Mouse (Mus musculus): Measurements from ENCODE around the gene Syngr3. TPM values are rescaled to one million over a fixed set of nuclear protein-coding genes. Genes with fewer than 3 reads are reported as not detected.

Syngr3 gene
- polyA plus RNA-seq, 1 experiment from 2014 or later = 5.0 TPM

- Histone ChIP-seq H3K4me3 (ENCODE audit: low read depth, low read length) (no peak overlapping the region), H3K27ac (replicated peaks) (peak overlapping the region; percentile 84; the same call in 1 of the 2 replicates), H3K9me3 (ENCODE audit: control insufficient read depth, low read length) (no peaks in the 10 kb centered on the region), H3K4me2 (replicated peaks; ENCODE audit: low read depth) (no peak overlapping the region), H3K27me3 (ENCODE audit: control insufficient read depth, insufficient read depth, low read length) (no peaks in the 10 kb centered on the region), H3K4me1 (replicated peaks; ENCODE audit: control insufficient read depth, insufficient read depth) (no peaks in the 10 kb centered on the region; the same call in 1 of the 2 replicates), H3K9ac (ENCODE audit: low read length) (no peak overlapping the region), H3K36me3 (ENCODE audit: control insufficient read depth, insufficient read depth, low read length) (no peaks in the 10 kb centered on the region)
- no peak for DNase-seq (ENCODE audit: low spot score)
- TF ChIP-seq EP300 (optimal IDR thresholded peaks at IDR 0.05) (no peak), CTCF (IDR thresholded peaks at IDR 0.05; ENCODE audit: low read depth) (no peak)
- 78% methylated on average over 3 of the region's 3 CpGs for WGBS
- no peak for ATAC-seq (ENCODE audit: low FRiP score, low TSS enrichment)
Observed at GRCm38 (mm10) chr17:24645916-24646315, 43.8 kb downstream of the Syngr3 start.

- DNase-seq (ENCODE audit: low spot score) (no peak), ATAC-seq (ENCODE audit: low FRiP score, low TSS enrichment) (peak; percentile 41)
- no peaks in the 10 kb centered on the region for H3K36me3 ChIP-seq (ENCODE audit: control insufficient read depth, insufficient read depth, low read length)
- H3K4me2 ChIP-seq (replicated peaks; ENCODE audit: low read depth) = peak overlapping the region; percentile 12; the same call in 1 of the 2 replicates
- peak overlapping the region; percentile 84 for H3K27ac ChIP-seq (replicated peaks)
- H3K9ac ChIP-seq (ENCODE audit: low read length) = 0 out of 2 replicates have a peak overlapping the region, but pooled peaks have one; percentile 5
- WGBS = 52% methylated on average over 7 of the region's 9 CpGs
- H3K27me3 ChIP-seq (ENCODE audit: control insufficient read depth, insufficient read depth, low read length) = no peaks in the 10 kb centered on the region
- no peaks in the 10 kb centered on the region; the same call in 1 of the 2 replicates for H3K4me1 ChIP-seq (replicated peaks; ENCODE audit: control insufficient read depth, insufficient read depth)
- no peak for TF ChIP-seq EP300 (optimal IDR thresholded peaks at IDR 0.05)
- no peak for TF ChIP-seq CTCF (IDR thresholded peaks at IDR 0.05; ENCODE audit: low read depth)
- no peaks in the 10 kb centered on the region for H3K9me3 ChIP-seq (ENCODE audit: control insufficient read depth, low read length)
- no peak overlapping the region for H3K4me3 ChIP-seq (ENCODE audit: low read depth, low read length)
Observed at GRCm38 (mm10) chr17:24644875-24645721, 44.7 kb downstream of the Syngr3 start.

GRCm38 (mm10) chr17:24644030-24644715, 45.6 kb downstream of the Syngr3 start:
- DNase-seq (ENCODE audit: low spot score) = no peak
- Histone ChIP-seq H3K9ac (ENCODE audit: low read length) (peak overlapping the region; percentile 13; the same call in 1 of the 2 replicates), H3K36me3 (ENCODE audit: control insufficient read depth, insufficient read depth, low read length) (no peaks in the 10 kb centered on the region), H3K27me3 (ENCODE audit: control insufficient read depth, insufficient read depth, low read length) (no peaks in the 10 kb centered on the region), H3K27ac (replicated peaks) (peak overlapping the region; percentile 84), H3K4me3 (ENCODE audit: low read depth, low read length) (no peak overlapping the region), H3K4me1 (replicated peaks; ENCODE audit: control insufficient read depth, insufficient read depth) (no peaks in the 10 kb centered on the region; the same call in none of the 2 replicates), H3K4me2 (replicated peaks; ENCODE audit: low read depth) (peak overlapping the region; percentile 12; the same call in 1 of the 2 replicates), H3K9me3 (ENCODE audit: control insufficient read depth, low read length) (no peaks in the 10 kb centered on the region)
- ATAC-seq (ENCODE audit: low FRiP score, low TSS enrichment) = peak; percentile 22; the same call in 1 of the 2 replicates
- no peak for TF ChIP-seq CTCF (IDR thresholded peaks at IDR 0.05; ENCODE audit: low read depth)
- no peak for TF ChIP-seq EP300 (optimal IDR thresholded peaks at IDR 0.05)
- WGBS = 43% methylated on average over 7 of the region's 7 CpGs

GRCm38 (mm10) chr17:24642791-24643343, 46.9 kb downstream of the Syngr3 start:
- no peak for TF ChIP-seq CTCF (IDR thresholded peaks at IDR 0.05; ENCODE audit: low read depth)
- TF ChIP-seq EP300 (optimal IDR thresholded peaks at IDR 0.05) = no peak
- 74% methylated on average over 6 of the region's 6 CpGs for WGBS
- Histone ChIP-seq H3K27me3 (ENCODE audit: control insufficient read depth, insufficient read depth, low read length) (no peaks in the 10 kb centered on the region), H3K4me1 (replicated peaks; ENCODE audit: control insufficient read depth, insufficient read depth) (no peaks in the 10 kb centered on the region; the same call in none of the 2 replicates), H3K4me2 (replicated peaks; ENCODE audit: low read depth) (no peak overlapping the region), H3K27ac (replicated peaks) (no peak overlapping the region), H3K9me3 (ENCODE audit: control insufficient read depth, low read length) (no peaks in the 10 kb centered on the region), H3K4me3 (ENCODE audit: low read depth, low read length) (no peak overlapping the region), H3K9ac (ENCODE audit: low read length) (no peak overlapping the region), H3K36me3 (ENCODE audit: control insufficient read depth, insufficient read depth, low read length) (peaks cover 3% of the 10 kb centered on the region; the same call in 1 of the 2 replicates)
- no peak for ATAC-seq (ENCODE audit: low FRiP score, low TSS enrichment)
- no peak for DNase-seq (ENCODE audit: low spot score)

- H3K4me2 ChIP-seq (replicated peaks; ENCODE audit: low read depth) = no peak overlapping the region
- no peaks in the 10 kb centered on the region for H3K9me3 ChIP-seq (ENCODE audit: control insufficient read depth, low read length)
- H3K4me3 ChIP-seq (ENCODE audit: low read depth, low read length) = no peak overlapping the region
- H3K4me1 ChIP-seq (replicated peaks; ENCODE audit: control insufficient read depth, insufficient read depth) = no peaks in the 10 kb centered on the region; the same call in none of the 2 replicates
- ATAC-seq (ENCODE audit: low FRiP score, low TSS enrichment) (no peak), DNase-seq (ENCODE audit: low spot score) (no peak)
- no peak overlapping the region for H3K9ac ChIP-seq (ENCODE audit: low read length)
- peaks cover 3% of the 10 kb centered on the region; the same call in 1 of the 2 replicates for H3K36me3 ChIP-seq (ENCODE audit: control insufficient read depth, insufficient read depth, low read length)
- TF ChIP-seq EP300 (optimal IDR thresholded peaks at IDR 0.05) (no peak), CTCF (IDR thresholded peaks at IDR 0.05; ENCODE audit: low read depth) (no peak)
- 92% methylated on average over 14 of the region's 14 CpGs for WGBS
- no peaks in the 10 kb centered on the region for H3K27me3 ChIP-seq (ENCODE audit: control insufficient read depth, insufficient read depth, low read length)
- H3K27ac ChIP-seq (replicated peaks) = no peak overlapping the region
Observed at GRCm38 (mm10) chr17:24641944-24642343, 47.8 kb downstream of the Syngr3 start.

All from stomach, postnatal 0 days (tissue).